Mouse (Mus musculus) left cerebral cortex, adult 2 months (tissue): ENCODE measurements at regions not wholly inside any gene's neighbourhood (a gene's known extent, or its start where the extent isn't known, plus 50 kb on each side); places are given as distances from the start of the nearest gene placed in this dataset.

Source experiments
- DNase-seq, 2 experiments: peaks; one replicate each; pipeline ENCODE4 v3.0.0; 2021 to 2022; ENCODE audit warnings: low spot score in 2 of 2, mixed read lengths in 1 of 2; ENCODE audit errors: extremely low spot score in 1 of 2
- H3K27ac ChIP-seq: fragments of 200-600 bp; 2 replicates; pipeline ENCODE4 v1.8.1; 2022
- H3K4me3 ChIP-seq: fragments of 200-600 bp; 2 replicates; pipeline ENCODE4 v1.8.1; 2022
- CTCF ChIP-seq: fragments of 200-600 bp; IDR thresholded peaks from 2 replicates; pipeline ENCODE4 v1.8.1; 2022; ENCODE audit warnings: antibody characterized with exemption, mild to moderate bottlenecking, moderate library complexity
- intact Hi-C: fragments of 180-260 bp; cut with DNase I; formaldehyde crosslinking; loops from one replicate; pipeline ENCODE4 v1.15.1; 2025

- no peak for DNase-seq
- Histone ChIP-seq H3K4me3 (no peak overlapping the region), H3K27ac (no peak overlapping the region)
- intact Hi-C loops, result no loop called here
- TF ChIP-seq CTCF, result no peak
Observed at GRCm38 (mm10) chr12:109896397-109896796, 296.3 kb upstream of the Rtl1 start.

GRCm38 (mm10) chr12:109896906-109897305 is 296.8 kb upstream of the Rtl1 start:
- intact Hi-C loops, result no loop called here
- no peak for TF ChIP-seq CTCF
- H3K4me3 ChIP-seq, result no peak overlapping the region
- no peak for DNase-seq
- H3K27ac ChIP-seq, result no peak overlapping the region

DNA sequence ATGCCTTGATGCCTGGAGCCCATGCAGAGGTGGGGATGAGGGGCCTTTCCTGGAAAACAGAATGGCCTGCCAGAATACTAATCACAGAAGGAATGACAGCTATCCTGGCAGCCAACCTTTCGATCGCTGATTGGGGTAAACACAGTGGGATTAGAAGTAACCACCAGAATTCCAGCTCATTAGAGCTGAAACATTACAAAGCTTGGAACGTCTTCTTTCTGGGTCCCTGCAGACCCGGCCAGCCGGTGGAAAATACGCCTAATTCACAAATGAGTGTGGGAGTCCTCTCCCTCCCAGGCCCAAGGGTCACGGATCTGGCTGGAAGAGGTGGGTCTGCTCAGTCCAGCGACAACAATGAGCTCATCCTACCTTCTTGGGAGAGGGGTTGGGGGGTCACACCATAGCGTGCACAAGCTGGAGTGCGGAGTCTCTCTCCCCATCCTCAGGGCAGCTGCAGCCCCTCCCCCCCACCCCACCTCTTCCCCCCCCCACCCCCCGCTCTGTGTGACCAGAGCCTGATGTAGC is 297.8 kb upstream of the Rtl1 start:
- DNase-seq, result no peak
- no peak for TF ChIP-seq CTCF
- H3K27ac ChIP-seq, result no peak overlapping the region
- intact Hi-C loops, result no loop called here
- no peak overlapping the region for H3K4me3 ChIP-seq

DNA sequence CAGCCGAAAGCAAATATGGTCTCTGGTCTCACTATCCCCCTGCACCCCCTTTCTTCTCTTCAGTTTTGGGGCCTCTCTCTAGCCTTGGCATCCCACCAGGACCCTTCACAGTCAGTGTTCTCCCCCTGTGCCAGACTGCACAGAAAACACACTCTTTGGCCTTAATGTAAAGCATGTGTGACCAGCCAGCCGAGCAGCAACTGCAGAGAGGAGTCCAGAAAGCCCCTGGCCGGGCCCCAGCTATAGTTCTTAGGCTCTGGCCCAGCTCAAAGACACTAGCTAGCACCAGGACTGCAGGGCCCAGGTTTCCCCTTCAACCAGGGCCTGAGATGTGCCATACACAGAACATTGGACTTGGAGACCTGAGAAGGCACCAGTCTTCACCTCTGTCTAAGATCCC is 299.3 kb upstream of the Rtl1 start:
- DNase-seq, result no peak
- no peak overlapping the region for H3K4me3 ChIP-seq
- no peak for TF ChIP-seq CTCF

DNA sequence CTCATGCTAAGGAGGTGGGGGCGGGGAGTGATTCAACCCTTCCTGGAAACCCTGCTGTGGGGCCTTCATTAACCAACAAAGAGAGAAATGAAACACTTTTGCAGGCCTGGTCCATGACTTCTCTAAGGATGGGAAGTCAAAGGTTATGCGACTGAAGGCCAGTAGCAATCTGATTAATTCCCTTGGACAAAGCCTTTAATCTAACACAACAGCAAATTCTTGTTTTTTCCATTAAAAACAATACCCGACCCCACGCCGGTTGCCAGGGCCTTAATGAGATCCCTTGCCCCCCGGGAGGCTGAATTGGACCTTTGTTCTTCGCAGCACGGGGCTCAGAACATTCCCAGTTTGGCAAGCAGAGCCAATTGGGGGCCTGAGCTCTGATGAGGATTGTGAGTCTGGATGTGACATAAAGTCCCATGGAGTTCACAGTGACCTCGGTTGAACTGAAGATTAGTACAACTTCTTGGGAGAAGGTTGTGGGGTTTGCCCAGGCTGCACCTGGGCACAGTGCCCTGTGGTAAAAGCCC is 310.9 kb upstream of the Rtl1 start:
- no peak for DNase-seq
- H3K4me3 ChIP-seq, result no peak overlapping the region
- no peak overlapping the region for H3K27ac ChIP-seq
- intact Hi-C loops, result no loop called here
- no peak for TF ChIP-seq CTCF

More for the DNA sequence above, 299.3 kb upstream of the Rtl1 start:
- intact Hi-C loops, result no loop called here
- H3K27ac ChIP-seq, result no peak overlapping the region

DNA sequence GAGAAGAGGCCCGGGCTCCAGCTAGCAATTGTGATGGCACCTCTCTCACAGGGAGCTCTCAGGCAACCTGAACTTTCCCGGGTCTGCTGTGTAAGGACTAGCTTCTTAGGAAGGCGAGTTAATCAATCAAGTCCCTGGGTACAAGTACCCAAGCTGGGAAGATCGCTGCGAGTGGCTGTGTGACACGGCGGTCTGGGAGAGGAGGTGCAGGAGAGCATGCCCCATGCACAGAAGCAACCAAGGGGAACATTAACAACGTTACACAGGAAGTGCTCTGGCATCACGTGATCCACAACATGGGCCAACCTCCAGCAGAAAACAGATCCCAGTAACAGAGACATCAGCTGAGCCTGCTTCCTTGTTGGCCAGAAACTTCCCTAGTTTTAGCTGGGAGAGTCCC is 311.4 kb upstream of the Rtl1 start:
- DNase-seq, result no peak
- Histone ChIP-seq H3K27ac (no peak overlapping the region), H3K4me3 (no peak overlapping the region)
- no peak for TF ChIP-seq CTCF
- intact Hi-C loops, result no loop called here

- Histone ChIP-seq H3K27ac (no peak overlapping the region), H3K4me3 (no peak overlapping the region)
- no peak for TF ChIP-seq CTCF
- intact Hi-C loops, result no loop called here
- no peak for DNase-seq
Observed at GRCm38 (mm10) chr12:109917761-109918160, 317.6 kb upstream of the Rtl1 start.

DNA sequence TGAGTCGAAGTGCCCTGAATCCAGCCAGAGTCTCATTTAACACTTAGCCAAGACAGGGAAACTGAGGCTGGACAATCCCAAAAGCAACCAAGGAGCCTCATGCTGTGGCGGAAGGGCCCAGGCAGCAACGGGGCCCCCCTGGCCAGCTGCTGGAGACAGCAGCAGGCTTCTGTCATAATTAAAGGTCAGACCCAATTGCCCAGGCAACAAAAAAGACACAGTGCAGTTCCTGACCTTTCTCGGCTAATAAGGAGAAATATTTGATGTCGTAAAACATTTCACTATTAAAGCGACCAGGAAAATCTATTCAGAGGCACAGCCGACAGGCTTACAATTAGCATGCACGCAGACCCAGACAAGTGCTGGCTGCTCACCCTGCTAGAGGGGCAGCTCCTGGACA is 318.8 kb upstream of the Rtl1 start:
- no peak for DNase-seq
- Histone ChIP-seq H3K27ac (no peak overlapping the region), H3K4me3 (no peak overlapping the region)
- intact Hi-C loops, result no loop called here
- no peak for TF ChIP-seq CTCF

GRCm38 (mm10) chr12:109922111-109922510 is 322.0 kb upstream of the Rtl1 start:
- no peak for TF ChIP-seq CTCF
- no peak for DNase-seq
- H3K4me3 ChIP-seq, result no peak overlapping the region
- intact Hi-C loops, result no loop called here
- no peak overlapping the region for H3K27ac ChIP-seq

- Histone ChIP-seq H3K27ac (no peak overlapping the region), H3K4me3 (no peak overlapping the region)
- no peak for TF ChIP-seq CTCF
- DNase-seq, result peak in 1 of 2 experiments; percentile 20
- intact Hi-C loops, result no loop called here
Observed at GRCm38 (mm10) chr12:109925866-109926265, 325.7 kb upstream of the Rtl1 start.

DNA sequence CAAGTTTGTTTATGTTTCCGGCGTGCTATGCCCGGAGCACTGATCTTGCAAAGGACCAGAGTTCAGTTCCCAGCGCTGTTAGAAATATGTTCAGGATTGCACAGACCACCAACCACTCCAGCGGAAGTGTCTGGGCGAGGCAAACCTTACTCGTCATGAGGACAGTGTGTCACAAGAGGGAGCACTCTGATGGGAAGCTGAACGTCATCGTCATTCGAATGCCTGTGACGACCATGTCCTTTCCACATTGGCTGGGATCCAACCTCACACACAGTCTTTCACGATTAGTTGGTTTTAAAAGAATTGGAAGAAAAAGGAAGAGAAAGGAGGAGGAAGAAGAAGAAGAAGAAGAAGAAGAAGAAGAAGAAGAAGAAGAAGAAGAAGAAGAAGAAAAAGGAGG is 326.5 kb upstream of the Rtl1 start:
- no peak overlapping the region for H3K27ac ChIP-seq
- intact Hi-C loops, result no loop called here
- DNase-seq, result no peak
- H3K4me3 ChIP-seq, result no peak overlapping the region
- TF ChIP-seq CTCF, result no peak

- no peak overlapping the region for H3K27ac ChIP-seq
- TF ChIP-seq CTCF, result no peak
- no peak overlapping the region for H3K4me3 ChIP-seq
- no peak for DNase-seq
- intact Hi-C loops, result no loop called here
Observed at GRCm38 (mm10) chr12:109946179-109946578, 332.7 kb upstream of the Dio3 start.

GRCm38 (mm10) chr12:109946936-109947335 is 331.9 kb upstream of the Dio3 start:
- H3K4me3 ChIP-seq, result no peak overlapping the region
- H3K27ac ChIP-seq, result no peak overlapping the region
- no peak for TF ChIP-seq CTCF
- intact Hi-C loops, result no loop called here
- no peak for DNase-seq
